In the genomic region with DNA sequence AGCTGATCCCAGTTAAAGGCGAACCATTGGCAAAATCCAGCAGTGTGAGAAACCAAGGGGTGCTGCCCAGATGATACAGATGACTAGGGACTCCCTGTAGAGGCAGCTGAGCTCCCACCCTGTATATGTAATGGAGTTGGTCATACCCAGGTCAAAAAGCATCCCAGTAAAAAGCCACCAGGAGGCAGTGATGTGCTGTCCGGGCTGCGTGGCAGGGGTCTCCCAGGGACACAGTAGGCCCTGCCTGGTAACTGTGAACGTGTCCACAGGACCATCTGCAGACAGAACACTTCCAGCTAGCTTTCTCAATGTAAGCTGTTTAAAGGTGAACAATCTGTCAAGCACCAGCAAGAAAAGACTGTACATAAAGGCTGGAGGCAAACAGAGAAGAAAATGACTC, we compare ENCODE assay signal across 14 mouse cellular contexts.
DNase-seq lines count a peak whose midpoint lies in the region; ATAC-seq and TF ChIP-seq lines count a peak whose summit lies in the region.
"Had no signal": no experiment of that assay in that cellular context is flagged by ENCODE, and none has a peak within 500 bp of the region (broad histone marks: within the 10 kb centered on the region; RNA-seq: fewer than 3 reads in every experiment).

No protein-coding gene starts in this region.

- no peak overlapping the region for H3K27ac ChIP-seq in hindbrain, embryonic 11.5 days (ENCODE audit: low read depth, low read length)
- H3K27ac ChIP-seq in hindbrain, embryonic 14.5 days, result no peak overlapping the region; the same call in 1 of the 2 replicates
- no peak overlapping the region for H3K27ac ChIP-seq in CH12.LX (ENCODE audit: insufficient read depth, low read depth)
- H3K27ac ChIP-seq in ES-E14 (ENCODE audit: insufficient read depth, low read depth, low read length, poor library complexity, severe bottlenecking), result no peak overlapping the region
- peak overlapping the region; percentile 52; the same call in 1 of the 2 replicates for H3K27ac ChIP-seq in hindbrain, embryonic 13.5 days

- TF ChIP-seq EP300 in CH12.LX (IDR thresholded peaks at IDR 0.05; ENCODE audit: low read length), result no peak

- no peaks in the 10 kb centered on the region for H3K27me3 ChIP-seq in hindbrain, embryonic 11.5 days (ENCODE audit: control insufficient read depth, insufficient read depth, low read length)
- H3K27me3 ChIP-seq in hindbrain, embryonic 14.5 days (ENCODE audit: control insufficient read depth, insufficient read depth, low read length), result no peaks in the 10 kb centered on the region
- H3K27me3 ChIP-seq in CH12.LX (replicated peaks), result no peaks in the 10 kb centered on the region
- no peaks in the 10 kb centered on the region for H3K27me3 ChIP-seq in hindbrain, embryonic 13.5 days

- peak; percentile 20 to 72; a peak in 2 of 4 replicates for TF ChIP-seq CTCF in CH12.LX (conservative IDR thresholded peaks at IDR 0.05 in 1 of 2, IDR thresholded peaks at IDR 0.05 in 1 of 2; ENCODE audit: low read depth in 2 of 2, low read length in 2 of 2)

- no peaks in the 10 kb centered on the region for H3K36me3 ChIP-seq in hindbrain, embryonic 11.5 days (ENCODE audit: control insufficient read depth, insufficient read depth, low read length)
- H3K36me3 ChIP-seq in hindbrain, embryonic 14.5 days (replicated peaks; ENCODE audit: control insufficient read depth, insufficient read depth), result no peaks in the 10 kb centered on the region
- H3K36me3 ChIP-seq in CH12.LX (replicated peaks in 1 of 2; ENCODE audit: control insufficient read depth in 1 of 2, insufficient read depth in 1 of 2, low read length in 1 of 2), result peaks cover 0 to 42% of the 10 kb centered on the region in 2 experiments
- H3K36me3 ChIP-seq in ES-E14 (ENCODE audit: control insufficient read depth, insufficient read depth, low read length, poor library complexity, severe bottlenecking), result no peaks in the 10 kb centered on the region; the same call in 1 of the 2 replicates
- no peaks in the 10 kb centered on the region for H3K36me3 ChIP-seq in hindbrain, embryonic 13.5 days

- H3K4me1 ChIP-seq in hindbrain, embryonic 11.5 days (replicated peaks; ENCODE audit: control insufficient read depth, insufficient read depth, low read length), result no peaks in the 10 kb centered on the region; the same call in 1 of the 2 replicates
- peaks cover 52% of the 10 kb centered on the region for H3K4me1 ChIP-seq in hindbrain, embryonic 14.5 days (replicated peaks; ENCODE audit: control insufficient read depth, insufficient read depth, low read length)
- no peaks in the 10 kb centered on the region; a peak in 1 of 4 replicates for H3K4me1 ChIP-seq in CH12.LX (ENCODE audit: control insufficient read depth in 1 of 2, insufficient read depth in 2 of 2)
- H3K4me1 ChIP-seq in ES-E14 (ENCODE audit: control insufficient read depth in 2 of 2, insufficient read depth in 2 of 2, low read length in 2 of 2, poor library complexity in 1 of 2), result no peaks in the 10 kb centered on the region
- H3K4me1 ChIP-seq in hindbrain, embryonic 13.5 days (replicated peaks), result peaks cover 68% of the 10 kb centered on the region

- in situ Hi-C loops in CH12.LX (cut with MboI; ENCODE audit: low pct_ligation_motif_present, low pct_unique_long_range_greater_than_20kb, low sequenced_read_pairs) (loop anchor here (25.0 kb wide), 1 partner anchor 205 kb away; no protein-coding TSS in a partner anchor), ES-E14 (cut with MboI; ENCODE audit: low sequenced_read_pairs in 2 of 2, unreplicated experiment in 2 of 2) (no loop called here)

- no peak overlapping the region for H3K9ac ChIP-seq in hindbrain, embryonic 11.5 days (ENCODE audit: low read depth, low read length)
- no peak overlapping the region for H3K9ac ChIP-seq in hindbrain, embryonic 14.5 days
- H3K9ac ChIP-seq in CH12.LX (ENCODE audit: insufficient read depth, low read depth), result no peak overlapping the region
- no peak overlapping the region for H3K9ac ChIP-seq in ES-E14 (ENCODE audit: insufficient read depth, low read depth, low read length, poor library complexity, severe bottlenecking)
- H3K9ac ChIP-seq in hindbrain, embryonic 13.5 days, result no peak overlapping the region

- WGBS in hindbrain, embryonic 11.5 days, result 47% methylated on average over 4 of the region's 4 CpGs
- 25% methylated on average over 4 of the region's 4 CpGs for WGBS in hindbrain, embryonic 14.5 days
- WGBS in hindbrain, embryonic 13.5 days, result 39% methylated on average over 4 of the region's 4 CpGs

- ATAC-seq in hindbrain, embryonic 11.5 days (ENCODE audit: low FRiP score), result no peak
- ATAC-seq in hindbrain, embryonic 14.5 days (ENCODE audit: low FRiP score), result no peak
- ATAC-seq in hindbrain, embryonic 13.5 days (ENCODE audit: low FRiP score), result 0 out of 2 replicates have a peak, but pooled peaks have one; percentile 43

- no peaks in the 10 kb centered on the region for H3K9me3 ChIP-seq in hindbrain, embryonic 11.5 days (ENCODE audit: control insufficient read depth, low read length)
- H3K9me3 ChIP-seq in hindbrain, embryonic 14.5 days (ENCODE audit: control insufficient read depth, low read length), result no peaks in the 10 kb centered on the region
- H3K9me3 ChIP-seq in CH12.LX (replicated peaks; ENCODE audit: low read length) (no peaks in the 10 kb centered on the region), ES-E14 (ENCODE audit: control insufficient read depth, insufficient read depth, low read depth, low read length) (no peaks in the 10 kb centered on the region)
- no peaks in the 10 kb centered on the region for H3K9me3 ChIP-seq in hindbrain, embryonic 13.5 days

- H3K4me3 ChIP-seq in hindbrain, embryonic 11.5 days (ENCODE audit: low read depth, low read length), result no peak overlapping the region
- no peak overlapping the region for H3K4me3 ChIP-seq in hindbrain, embryonic 14.5 days (replicated peaks; ENCODE audit: low read length)
- H3K4me3 ChIP-seq in CH12.LX (replicated peaks in 1 of 3; ENCODE audit: low read depth in 2 of 3, low read length in 2 of 3, poor library complexity in 1 of 3) (no peak overlapping the region), ES-E14 (ENCODE audit: insufficient read depth in 1 of 2, low read depth in 1 of 2, low read length in 2 of 2, poor library complexity in 1 of 2, severe bottlenecking in 1 of 2) (no peak overlapping the region)
- no peak overlapping the region for H3K4me3 ChIP-seq in hindbrain, embryonic 13.5 days

- no peak overlapping the region for H3K4me2 ChIP-seq in hindbrain, embryonic 11.5 days (replicated peaks; ENCODE audit: low read depth, low read length)
- no peak overlapping the region for H3K4me2 ChIP-seq in hindbrain, embryonic 14.5 days (replicated peaks)
- no peak overlapping the region for H3K4me2 ChIP-seq in CH12.LX (ENCODE audit: insufficient read depth, low read depth, poor library complexity, severe bottlenecking)
- no peak overlapping the region for H3K4me2 ChIP-seq in hindbrain, embryonic 13.5 days

- peak; percentile 65 for DNase-seq in hindbrain, embryonic 11.5 days (ENCODE audit: low spot score)
- DNase-seq in hindbrain, embryonic 14.5 days (ENCODE audit: low spot score), result no peak
- peak; percentile 15 for DNase-seq in CH12.LX (ENCODE audit: extremely low read depth)
- DNase-seq in ES-E14 (ENCODE audit: low read depth, low spot score), result peak; percentile 9
- no peak for DNase-seq in right cerebral cortex, adult 2 months (ENCODE audit: low spot score in 2 of 2)
- DNase-seq in thymus, postnatal 25 days, result no peak
- DNase-seq in urinary bladder, adult 18-20 months (ENCODE audit: low spot score in 2 of 2), result no peak
- DNase-seq: adrenal gland, adult 2 months; cerebellum, adult 11 months; gastrocnemius, postnatal 10 days; heart, postnatal 10 days; kidney, postnatal 10 days; thymus, adult 2 months had no signal

- no peaks in the 10 kb centered on the region for H3K79me2 ChIP-seq in CH12.LX (replicated peaks; ENCODE audit: control insufficient read depth, extremely low read depth, insufficient read depth, poor library complexity, severe bottlenecking)

- dilution Hi-C loops in CH12.LX (cut with MboI; ENCODE audit: extremely low pct_ligation_motif_present, extremely low pct_unique_long_range_greater_than_20kb, low sequenced_read_pairs), result no loop called here

- peak; percentile 75 for TF ChIP-seq RAD21 in CH12.LX (IDR thresholded peaks at IDR 0.05; ENCODE audit: low read depth, low read length)

- no peak for TF ChIP-seq POLR2A in CH12.LX (IDR thresholded peaks at IDR 0.05; ENCODE audit: low read depth, low read length)

TF ChIP-seq in CH12.LX, 34 proteins besides CTCF, POLR2A, EP300 and RAD21:
- TF ChIP-seq ZC3H11A (IDR thresholded peaks at IDR 0.05; ENCODE audit: low read depth, low read length) (peak; percentile 41; the same call in 1 of the 2 replicates), SMC3 (IDR thresholded peaks at IDR 0.05; ENCODE audit: low read depth, low read length) (peak; percentile 91), NELFE (IDR thresholded peaks at IDR 0.05; ENCODE audit: low read depth, low read length) (no peak)

TF ChIP-seq in ES-E14, 5 proteins besides CTCF, POLR2A, EP300 and RAD21:
- TF ChIP-seq ZC3H11A (IDR thresholded peaks at IDR 0.05; ENCODE audit: borderline replicate concordance, low read depth, low read length) (peak; percentile 67; the same call in 1 of the 2 replicates), HCFC1 (IDR thresholded peaks at IDR 0.05; ENCODE audit: borderline replicate concordance, insufficient read depth, low read length) (no peak), CHD2 (IDR thresholded peaks at IDR 0.05; ENCODE audit: low read depth, low read length) (no peak), MAFK (IDR thresholded peaks at IDR 0.05; ENCODE audit: insufficient read depth, low read depth, low read length) (no peak), ZNF384 (IDR thresholded peaks at IDR 0.05; ENCODE audit: low read depth, low read length) (no peak)

Comparison
In these comparisons a context has a peak if more than half of its experiments do, and no peak if none do; other contexts are left out.
1. DNase-seq: peak in hindbrain, embryonic 11.5 days (single experiment), CH12.LX (single experiment) and ES-E14 (single experiment); none in hindbrain, embryonic 14.5 days (single experiment), right cerebral cortex, adult 2 months (0 of 2), thymus, postnatal 25 days (single experiment) and urinary bladder, adult 18-20 months (0 of 2).